Mouse (Mus musculus) embryonic stem cell, embryonic (primary cell): ENCODE measurements around the gene Rpl36.

ENCODE experiments used
- CTCF ChIA-PET, 4 experiments: fragments of 300-600 bp in 2 of 4; fragments of 350-600 bp in 2 of 4; sonication (Branson Sonifier 250); formaldehyde crosslinking; loops; one replicate each; lab custom pipeline; 2022; ENCODE audit warnings: inconsistent platforms in 2 of 4; lab: Charles Lee
- POLR2A ChIA-PET, 4 experiments: fragments of 300-600 bp in 2 of 4; fragments of 350-600 bp in 2 of 4; sonication (Branson Sonifier 250); formaldehyde crosslinking; loops; one replicate each; lab custom pipeline; 2022; ENCODE audit warnings: antibody characterized with exemption in 4 of 4, inconsistent platforms in 1 of 4; lab: Charles Lee

Gene Rpl36

GRCm38 (mm10) chr17:56613236-56613844, at the start of gene Rpl36:
Gene Rpl36, plus strand, starts transcription at chr17:56613416.
- POLR2A ChIA-PET = interaction anchor here (0.6 to 14.4 kb wide), 102 partner anchors 9 to 573 kb away, joined by 3 to 429 read pairs (median 8); partner anchors contain the start of genes Lonp1 (in 4 of the 4), Catsperd (in 3 of the 4), Dus3l (in 3 of the 4) and Ranbp3 (in 3 of the 4)

GRCm38 (mm10) chr17:56566293-56566692, 46.9 kb upstream of the Rpl36 start:
- ChIA-PET POLR2A (interaction anchor here in 3 of 4 experiments (0.6 to 4.2 kb wide), 8 partner anchors 10 to 197 kb away, joined by 3 to 37 read pairs (median 6); partner anchors contain the start of genes Safb2 (in 2 of the 3), Lonp1 (in 1 of the 3) and Safb (in 1 of the 3)), CTCF (interaction anchor here in 1 of 4 experiments (1.1 kb wide), 1 partner anchor 13 kb away, joined by 5 read pairs; the partner anchor contains the start of gene Gm20219)

More at GRCm38 (mm10) chr17:56613236-56613844, at the start of gene Rpl36:
- CTCF ChIA-PET = interaction anchor here in 3 of 4 experiments (0.5 to 1.9 kb wide), 5 partner anchors 13 to 488 kb away, joined by 4 to 18 read pairs (median 7); partner anchors contain the start of genes Lonp1 (in 3 of the 3), Catsperd (in 1 of the 3) and Ranbp3 (in 1 of the 3)

GRCm38 (mm10) chr17:56566918-56567317, 46.3 kb upstream of the Rpl36 start:
- ChIA-PET POLR2A (interaction anchor here in 2 of 4 experiments (1.1 to 4.2 kb wide), 7 partner anchors 10 to 60 kb away, joined by 3 to 37 read pairs (median 6); partner anchors contain the start of genes Lonp1 (in 1 of the 2), Safb (in 1 of the 2) and Safb2 (in 1 of the 2)), CTCF (interaction anchor here in 1 of 4 experiments (1.1 to 1.5 kb wide), 2 partner anchors 8 to 13 kb away, joined by 5 to 8 read pairs; partner anchors contain the start of gene Gm20219)

- POLR2A ChIA-PET = interaction anchor here in 2 of 4 experiments (0.8 to 4.2 kb wide), 11 partner anchors 8 to 55 kb away, joined by 3 to 37 read pairs (median 7); partner anchors contain the start of genes Safb (in 2 of the 2) and Safb2 (in 2 of the 2)
- CTCF ChIA-PET = interaction anchor here in 2 of 4 experiments (1.5 to 2.4 kb wide), 3 partner anchors 9 to 14 kb away, joined by 6 to 8 read pairs (median 8); partner anchors contain the start of gene Gm20219 (in 1 of the 2)
These were observed 45.8 kb upstream of the Rpl36 start for GRCm38 (mm10) chr17:56567370-56567769.

- ChIA-PET CTCF (interaction anchor here in 2 of 4 experiments (0.6 to 1.2 kb wide), 2 partner anchors 17 to 63 kb away, joined by 3 read pairs; no protein-coding TSS in a partner anchor), POLR2A (interaction anchor here in 2 of 4 experiments (1.0 to 6.2 kb wide), 9 partner anchors 9 to 201 kb away, joined by 3 to 46 read pairs (median 5); partner anchors contain the start of genes Safb (in 2 of the 2), Safb2 (in 2 of the 2) and Ranbp3 (in 1 of the 2))
These were observed 42.9 kb upstream of the Rpl36 start for GRCm38 (mm10) chr17:56570287-56570686.

GRCm38 (mm10) chr17:56572154-56572553, 41.1 kb upstream of the Rpl36 start:
- CTCF ChIA-PET = no interaction called here
- POLR2A ChIA-PET = interaction anchor here in 1 of 4 experiments (0.6 to 6.2 kb wide), 3 partner anchors 11 to 40 kb away, joined by 6 to 46 read pairs (median 7); partner anchors contain the start of genes Safb and Safb2

GRCm38 (mm10) chr17:56572939-56573338, 40.3 kb upstream of the Rpl36 start:
- ChIA-PET POLR2A (interaction anchor here in 2 of 4 experiments (0.6 to 6.2 kb wide), 7 partner anchors 10 to 137 kb away, joined by 3 to 58 read pairs (median 7); partner anchors contain the start of genes Safb (in 2 of the 2), Safb2 (in 2 of the 2) and Gm20219 (in 1 of the 2)), CTCF (no interaction called here)

- POLR2A ChIA-PET = interaction anchor here (0.6 to 26.8 kb wide), 48 partner anchors 8 to 448 kb away, joined by 3 to 419 read pairs (median 6); partner anchors contain the start of genes 2410015M20Rik (in 3 of the 4), Catsperd (in 3 of the 4), Lonp1 (in 3 of the 4) and Ranbp3 (in 2 of the 4)
- CTCF ChIA-PET = interaction anchor here in 1 of 4 experiments (1.6 kb wide), 1 partner anchor 30 kb away, joined by 6 read pairs; no protein-coding TSS in a partner anchor
These were observed 30.1 kb upstream of the Rpl36 start for GRCm38 (mm10) chr17:56583071-56583470.

GRCm38 (mm10) chr17:56583611-56584256, 29.5 kb upstream of the Rpl36 start:
- ChIA-PET POLR2A (interaction anchor here (0.5 to 26.8 kb wide), 110 partner anchors 8 to 544 kb away, joined by 3 to 419 read pairs (median 4); partner anchors contain the start of genes 2410015M20Rik (in 3 of the 4), Catsperd (in 3 of the 4), Lonp1 (in 3 of the 4) and Ranbp3 (in 3 of the 4)), CTCF (interaction anchor here in 2 of 4 experiments (0.6 to 2.0 kb wide), 10 partner anchors 25 to 406 kb away, joined by 3 to 6 read pairs (median 4); partner anchors contain the start of genes Kdm4b (in 1 of the 2) and Ranbp3 (in 1 of the 2))

GRCm38 (mm10) chr17:56584257-56585130, 28.7 kb upstream of the Rpl36 start, which contains the start of the genes Safb2 and Safb:
Gene Safb2, minus strand, starts transcription at chr17:56584585.
Gene Safb, plus strand, starts transcription at chr17:56584825.
- ChIA-PET POLR2A (interaction anchor here (0.5 to 26.8 kb wide), 126 partner anchors 9 to 545 kb away, joined by 3 to 419 read pairs (median 4); partner anchors contain the start of genes 2410015M20Rik (in 3 of the 4), Catsperd (in 3 of the 4), Dus3l (in 3 of the 4) and Lonp1 (in 3 of the 4)), CTCF (interaction anchor here in 3 of 4 experiments (0.6 to 2.0 kb wide), 11 partner anchors 26 to 405 kb away, joined by 3 to 5 read pairs (median 3); partner anchors contain the start of genes Kdm4b (in 1 of the 3) and Ranbp3 (in 1 of the 3))

- ChIA-PET POLR2A (interaction anchor here (0.6 to 26.8 kb wide), 75 partner anchors 8 to 506 kb away, joined by 3 to 419 read pairs (median 6); partner anchors contain the start of genes Catsperd (in 3 of the 4), Dus3l (in 3 of the 4), Lonp1 (in 3 of the 4) and Ranbp3 (in 3 of the 4)), CTCF (interaction anchor here in 1 of 4 experiments (1.0 to 2.0 kb wide), 2 partner anchors 27 to 32 kb away, joined by 3 to 5 read pairs; no protein-coding TSS in a partner anchor)
These were observed 27.9 kb upstream of the Rpl36 start for GRCm38 (mm10) chr17:56585171-56585821.

GRCm38 (mm10) chr17:56587773-56588172, 25.4 kb upstream of the Rpl36 start:
- POLR2A ChIA-PET = interaction anchor here in 3 of 4 experiments (0.9 to 26.8 kb wide), 23 partner anchors 7 to 284 kb away, joined by 3 to 419 read pairs (median 6); partner anchors contain the start of genes Lonp1 (in 3 of the 3), 2410015M20Rik (in 2 of the 3), Catsperd (in 2 of the 3) and Kdm4b (in 2 of the 3)
- CTCF ChIA-PET = interaction anchor here in 3 of 4 experiments (0.6 to 1.0 kb wide), 4 partner anchors 9 to 99 kb away, joined by 3 read pairs; partner anchors contain the start of gene Ranbp3 (in 1 of the 3)

GRCm38 (mm10) chr17:56588921-56589320, 24.3 kb upstream of the Rpl36 start:
- CTCF ChIA-PET = no interaction called here
- POLR2A ChIA-PET = interaction anchor here in 2 of 4 experiments (0.9 to 26.8 kb wide), 15 partner anchors 6 to 285 kb away, joined by 3 to 419 read pairs (median 58); partner anchors contain the start of genes 2410015M20Rik (in 2 of the 2), Catsperd (in 2 of the 2), Lonp1 (in 2 of the 2) and Ranbp3 (in 2 of the 2)

GRCm38 (mm10) chr17:56592553-56592952, 20.7 kb upstream of the Rpl36 start:
- POLR2A ChIA-PET = interaction anchor here in 3 of 4 experiments (0.6 to 26.8 kb wide), 16 partner anchors 8 to 289 kb away, joined by 3 to 419 read pairs (median 4); partner anchors contain the start of genes Safb (in 2 of the 3), Safb2 (in 2 of the 3), 2410015M20Rik (in 1 of the 3) and Lonp1 (in 1 of the 3)
- CTCF ChIA-PET = interaction anchor here in 2 of 4 experiments (0.5 to 0.7 kb wide), 2 partner anchors 34 to 144 kb away, joined by 3 to 4 read pairs; no protein-coding TSS in a partner anchor
